Mouse (Mus musculus) hindbrain, embryonic 10.5 days (tissue): ENCODE data around the gene Gm10392. TPM values are rescaled to one million over a fixed set of nuclear protein-coding genes. Genes with fewer than 3 reads are reported as not detected.
"Not testable (repeated sequence)": the region's sequence is repeated elsewhere in the genome, so short reads cannot be mapped to it uniquely, and the experiment has no call there.

Source experiments
- DNase-seq: peaks from one replicate; pipeline ENCODE4 v3.0.0-alpha.2; 2017; ENCODE audit warnings: low spot score
- H3K27ac ChIP-seq: fragments of 300-500 bp; sonication (generic); 2 replicates; pipeline ENCODE4 v1.5.1; 2016; ENCODE audit warnings: mild to moderate bottlenecking, moderate library complexity
- H3K27me3 ChIP-seq: fragments of 300-500 bp; sonication (generic); 2 replicates; pipeline ENCODE4 v1.6.1; 2016; ENCODE audit warnings: mild to moderate bottlenecking; ENCODE audit not compliant: poor library complexity, insufficient read depth, severe bottlenecking
- H3K36me3 ChIP-seq: fragments of 300-500 bp; sonication (generic); 2 replicates; pipeline ENCODE4 v1.6.1; 2016; ENCODE audit warnings: mild to moderate bottlenecking, moderate library complexity
- H3K4me1 ChIP-seq: fragments of 300-500 bp; sonication (generic); replicated peaks from 2 replicates; pipeline ENCODE4 v1.6.1; 2016; ENCODE audit warnings: mild to moderate bottlenecking
- H3K4me3 ChIP-seq: fragments of 300-500 bp; sonication (generic); 2 replicates; pipeline ENCODE4 v1.5.1; 2016; ENCODE audit warnings: mild to moderate bottlenecking, moderate library complexity
- H3K9me3 ChIP-seq: fragments of 300-500 bp; sonication (generic); 2 replicates; pipeline ENCODE4 v1.6.1; 2016; ENCODE audit warnings: mild to moderate bottlenecking, moderate library complexity
- whole genome bisulfite sequencing: fragments of 180-500 bp; shearing (Covaris S2); methylation state at CpG from one replicate; pipeline ENCODE4 v1.1.7; 2016; 5-methylcytosine and 5-hydroxymethylcytosine counted together
- polyA plus RNA-seq: library from polyadenylated mRNA; unstranded; fragments of >200 nt; fragmentation: Nextera tagmentation; extraction: Ambion mirVana; gene quantifications from 2 replicates; pipeline ENCODE4 v1.2.1, GENCODE M21; 2016

The Gm10392 gene
- polyA plus RNA-seq: 0.12 and 0.21 TPM in 2 replicates

- Histone ChIP-seq H3K27ac (peak within 1 kb of the TSS; percentile 54; the same call in 1 of the 2 replicates), H3K4me1 (peaks cover 65% of the 10 kb centered on the region), H3K9me3 (no peaks in the 10 kb centered on the region), H3K4me3 (no peak within 1 kb of the TSS), H3K36me3 (no peaks in the 10 kb centered on the region; the same call in 1 of the 2 replicates), H3K27me3 (peaks cover 32% of the 10 kb centered on the region)
- 76% methylated on average over 5 of the region's 5 CpGs for WGBS
- no peak for DNase-seq
Measured at GRCm38 (mm10) chr11:77519043-77519442, at the start of gene Gm10392. Gm10392 (minus strand) TSS chr11:77519198.

- Histone ChIP-seq H3K27ac (no peak overlapping the region), H3K4me1 (no peaks in the 10 kb centered on the region), H3K9me3 (no peaks in the 10 kb centered on the region), H3K36me3 (peaks cover 99% of the 10 kb centered on the region), H3K27me3 (no peaks in the 10 kb centered on the region), H3K4me3 (no peak overlapping the region)
- no peak for DNase-seq
- whole genome bisulfite sequencing: 96% methylated on average over 7 of the region's 7 CpGs
Measured at GRCm38 (mm10) chr11:77545261-77545660, 26.3 kb upstream of the Gm10392 start.

- Histone ChIP-seq H3K4me1 (no peaks in the 10 kb centered on the region), H3K27ac (no peak overlapping the region), H3K4me3 (no peak overlapping the region), H3K9me3 (no peaks in the 10 kb centered on the region), H3K36me3 (peaks cover 53% of the 10 kb centered on the region), H3K27me3 (no peaks in the 10 kb centered on the region)
- DNase-seq: no peak
- 91% methylated on average over 4 of the region's 4 CpGs for WGBS
Measured at GRCm38 (mm10) chr11:77532202-77532846, 13.3 kb upstream of the Gm10392 start.

GRCm38 (mm10) chr11:77530862-77531261 is 11.9 kb upstream of the Gm10392 start:
- Histone ChIP-seq H3K4me3 (no peak overlapping the region), H3K4me1 (no peaks in the 10 kb centered on the region), H3K27me3 (no peaks in the 10 kb centered on the region), H3K27ac (no peak overlapping the region), H3K36me3 (peaks cover 39% of the 10 kb centered on the region), H3K9me3 (no peaks in the 10 kb centered on the region)
- WGBS: 91% methylated on average over 2 of the region's 2 CpGs
- no peak for DNase-seq

GRCm38 (mm10) chr11:77529644-77530043 is 10.6 kb upstream of the Gm10392 start:
- Histone ChIP-seq H3K27me3 (no peaks in the 10 kb centered on the region), H3K4me1 (no peaks in the 10 kb centered on the region), H3K4me3 (no peak overlapping the region), H3K9me3 (no peaks in the 10 kb centered on the region), H3K27ac (no peak overlapping the region), H3K36me3 (peaks cover 29% of the 10 kb centered on the region)
- no peak for DNase-seq
- 93% methylated on average over 3 of the region's 3 CpGs for WGBS

- H3K27ac ChIP-seq, H3K4me3 ChIP-seq, DNase-seq, H3K9me3 ChIP-seq, H3K27me3 ChIP-seq, H3K4me1 ChIP-seq: not testable (repeated sequence)
- WGBS: 86% methylated on average over 3 of the region's 3 CpGs
- peaks cover 18% of the 10 kb centered on the region for H3K36me3 ChIP-seq
Measured at GRCm38 (mm10) chr11:77528420-77528819, 9.4 kb upstream of the Gm10392 start.

- Histone ChIP-seq H3K36me3 (peaks cover 12% of the 10 kb centered on the region), H3K4me1 (no peaks in the 10 kb centered on the region), H3K4me3 (no peak overlapping the region), H3K27ac (no peak overlapping the region), H3K27me3 (no peaks in the 10 kb centered on the region), H3K9me3 (no peaks in the 10 kb centered on the region)
- 79% methylated on average over 3 of the region's 3 CpGs for WGBS
- no peak for DNase-seq
Measured at GRCm38 (mm10) chr11:77525804-77526486, 6.9 kb upstream of the Gm10392 start.

GRCm38 (mm10) chr11:77520601-77521529 is 1.9 kb upstream of the Gm10392 start:
- H3K9me3 ChIP-seq: no peaks in the 10 kb centered on the region
- H3K27ac ChIP-seq: peak overlapping the region; percentile 54
- H3K4me3 ChIP-seq: no peak overlapping the region
- peaks cover 46% of the 10 kb centered on the region for H3K4me1 ChIP-seq
- no peak for DNase-seq
- peaks cover 18% of the 10 kb centered on the region for H3K27me3 ChIP-seq
- WGBS: 50% methylated on average over 5 of the region's 5 CpGs
- no peaks in the 10 kb centered on the region; the same call in 1 of the 2 replicates for H3K36me3 ChIP-seq

GRCm38 (mm10) chr11:77518051-77518798 is 773 bp downstream of the Gm10392 start:
- 82% methylated on average over 27 of the region's 27 CpGs for WGBS
- H3K4me1 ChIP-seq: peaks cover 73% of the 10 kb centered on the region

GRCm38 (mm10) chr11:77516553-77517425 is 2.2 kb downstream of the Gm10392 start:
- DNase-seq: no peak
- peaks cover 84% of the 10 kb centered on the region for H3K4me1 ChIP-seq
- no peak overlapping the region for H3K27ac ChIP-seq
- peaks cover 34% of the 10 kb centered on the region for H3K27me3 ChIP-seq
- H3K36me3 ChIP-seq: no peaks in the 10 kb centered on the region; the same call in 1 of the 2 replicates
- peak overlapping the region; percentile 64; the same call in 1 of the 2 replicates for H3K4me3 ChIP-seq
- 54% methylated on average over 5 of the region's 5 CpGs for WGBS
- no peaks in the 10 kb centered on the region for H3K9me3 ChIP-seq

More at GRCm38 (mm10) chr11:77518051-77518798, 773 bp downstream of the Gm10392 start:
- peaks cover 34% of the 10 kb centered on the region for H3K27me3 ChIP-seq
- H3K27ac ChIP-seq: peak overlapping the region; percentile 26; the same call in 1 of the 2 replicates
- H3K4me3 ChIP-seq: no peak overlapping the region
- H3K9me3 ChIP-seq: no peaks in the 10 kb centered on the region
- no peaks in the 10 kb centered on the region; the same call in 1 of the 2 replicates for H3K36me3 ChIP-seq
- no peak for DNase-seq
